Mouse (Mus musculus): ENCODE measurements around the gene Hist1h1a. TPM values are rescaled to one million over a fixed set of nuclear protein-coding genes. Genes with fewer than 3 reads are reported as not detected.
"Not testable (repeated sequence)": the region's sequence is repeated elsewhere in the genome, so short reads cannot be mapped to it uniquely, and the experiment has no call there.

The Hist1h1a gene
- 2.1 and 4.0 TPM in 2 replicates for polyA plus RNA-seq (2016; fragmentation: Nextera tagmentation; extraction: Ambion mirVana)

- H3K9me3 ChIP-seq (replicated peaks): no peaks in the 10 kb centered on the region
- 4% methylated on average over 34 of the region's 34 CpGs for WGBS
- H3K4me1 ChIP-seq: peaks cover 31% of the 10 kb centered on the region
Observed at GRCm38 (mm10) chr13:23763586-23764323, at the start of gene Hist1h1a. Gene Hist1h1a (plus strand): TSS chr13:23763666.

GRCm38 (mm10) chr13:23716261-23717042 is 47.0 kb upstream of the Hist1h1a start:
- peak; percentile 13 for DNase-seq (ENCODE audit: low spot score)
- Histone ChIP-seq H3K27me3 (ENCODE audit: low read depth, poor library complexity, severe bottlenecking) (no peaks in the 10 kb centered on the region), H3K4me3 (no peak overlapping the region), H3K9me3 (replicated peaks) (no peaks in the 10 kb centered on the region), H3K4me1 (peaks cover 7% of the 10 kb centered on the region; the same call in 1 of the 2 replicates), H3K27ac (no peak overlapping the region), H3K36me3 (no peaks in the 10 kb centered on the region)
- 83% methylated on average over 5 of the region's 5 CpGs for WGBS

More at GRCm38 (mm10) chr13:23763586-23764323, at the start of gene Hist1h1a:
- peak within 1 kb of the TSS; percentile 92 for H3K27ac ChIP-seq
- H3K36me3 ChIP-seq: no peaks in the 10 kb centered on the region
- peak within 1 kb of the TSS; percentile 59 for H3K4me3 ChIP-seq
- DNase-seq (ENCODE audit: low spot score): peak; percentile 91
- no peaks in the 10 kb centered on the region for H3K27me3 ChIP-seq (ENCODE audit: low read depth, poor library complexity, severe bottlenecking)

- DNase-seq (ENCODE audit: low spot score): peak; percentile 23
- no peaks in the 10 kb centered on the region for H3K9me3 ChIP-seq (replicated peaks)
- H3K27me3 ChIP-seq (ENCODE audit: low read depth, poor library complexity, severe bottlenecking): no peaks in the 10 kb centered on the region
- peaks cover 7% of the 10 kb centered on the region; the same call in 1 of the 2 replicates for H3K4me1 ChIP-seq
- WGBS: 39% methylated on average over 11 of the region's 11 CpGs
- no peaks in the 10 kb centered on the region for H3K36me3 ChIP-seq
- peak overlapping the region; percentile 50; the same call in 1 of the 2 replicates for H3K27ac ChIP-seq
- no peak overlapping the region for H3K4me3 ChIP-seq
Observed at GRCm38 (mm10) chr13:23717176-23717575, 46.3 kb upstream of the Hist1h1a start.

- not testable (repeated sequence) for H3K27me3 ChIP-seq (ENCODE audit: low read depth, poor library complexity, severe bottlenecking); H3K9me3 ChIP-seq (replicated peaks); H3K4me1 ChIP-seq; H3K4me3 ChIP-seq; H3K36me3 ChIP-seq
- peak overlapping the region; percentile 50; the same call in 1 of the 2 replicates for H3K27ac ChIP-seq
- 16% methylated on average over 2 of the region's 2 CpGs for WGBS
- DNase-seq (ENCODE audit: low spot score): peak; percentile 28
Observed at GRCm38 (mm10) chr13:23717593-23718245, 45.7 kb upstream of the Hist1h1a start.

GRCm38 (mm10) chr13:23724239-23724638 is 39.2 kb upstream of the Hist1h1a start:
- DNase-seq (ENCODE audit: low spot score): peak; percentile 25
- 90% methylated on average over 4 of the region's 4 CpGs for WGBS

GRCm38 (mm10) chr13:23725213-23725612 is 38.3 kb upstream of the Hist1h1a start:
- peaks cover 5% of the 10 kb centered on the region; the same call in 1 of the 2 replicates for H3K4me1 ChIP-seq
- no peaks in the 10 kb centered on the region for H3K36me3 ChIP-seq
- H3K27ac ChIP-seq: no peak overlapping the region
- WGBS: no CpG with 5 or more reads among the region's 1 CpGs
- no peaks in the 10 kb centered on the region for H3K9me3 ChIP-seq (replicated peaks)
- peak; percentile 18 for DNase-seq (ENCODE audit: low spot score)
- H3K4me3 ChIP-seq: no peak overlapping the region
- no peaks in the 10 kb centered on the region for H3K27me3 ChIP-seq (ENCODE audit: low read depth, poor library complexity, severe bottlenecking)

More at GRCm38 (mm10) chr13:23724239-23724638, 39.2 kb upstream of the Hist1h1a start:
- no peaks in the 10 kb centered on the region for H3K36me3 ChIP-seq
- H3K4me3 ChIP-seq: no peak overlapping the region
- H3K9me3 ChIP-seq (replicated peaks): no peaks in the 10 kb centered on the region
- H3K27me3 ChIP-seq (ENCODE audit: low read depth, poor library complexity, severe bottlenecking): no peaks in the 10 kb centered on the region
- H3K27ac ChIP-seq: no peak overlapping the region
- peaks cover 5% of the 10 kb centered on the region; the same call in 1 of the 2 replicates for H3K4me1 ChIP-seq

- Histone ChIP-seq H3K4me1 (peaks cover 5% of the 10 kb centered on the region; the same call in 1 of the 2 replicates), H3K4me3 (no peak overlapping the region), H3K9me3 (replicated peaks) (no peaks in the 10 kb centered on the region), H3K27ac (peak overlapping the region; percentile 23; the same call in 1 of the 2 replicates), H3K27me3 (ENCODE audit: low read depth, poor library complexity, severe bottlenecking) (no peaks in the 10 kb centered on the region), H3K36me3 (no peaks in the 10 kb centered on the region)
- 92% methylated on average over 18 of the region's 18 CpGs for WGBS
- DNase-seq (ENCODE audit: low spot score): no peak
Observed at GRCm38 (mm10) chr13:23728472-23729191, 34.8 kb upstream of the Hist1h1a start.

GRCm38 (mm10) chr13:23729192-23729525 is 34.3 kb upstream of the Hist1h1a start:
- no peak overlapping the region; the same call in 1 of the 2 replicates for H3K27ac ChIP-seq
- H3K36me3 ChIP-seq: no peaks in the 10 kb centered on the region
- H3K9me3 ChIP-seq (replicated peaks): no peaks in the 10 kb centered on the region
- DNase-seq (ENCODE audit: low spot score): peak; percentile 3
- H3K4me1 ChIP-seq: peaks cover 5% of the 10 kb centered on the region; the same call in 1 of the 2 replicates
- no peaks in the 10 kb centered on the region for H3K27me3 ChIP-seq (ENCODE audit: low read depth, poor library complexity, severe bottlenecking)
- WGBS: 92% methylated on average over 9 of the region's 9 CpGs
- no peak overlapping the region for H3K4me3 ChIP-seq

- WGBS: 97% methylated on average over 5 of the region's 5 CpGs
- Histone ChIP-seq H3K27me3 (ENCODE audit: low read depth, poor library complexity, severe bottlenecking) (no peaks in the 10 kb centered on the region), H3K9me3 (replicated peaks) (no peaks in the 10 kb centered on the region), H3K4me3 (no peak overlapping the region), H3K27ac (no peak overlapping the region), H3K4me1 (peaks cover 5% of the 10 kb centered on the region; the same call in 1 of the 2 replicates), H3K36me3 (no peaks in the 10 kb centered on the region)
- DNase-seq (ENCODE audit: low spot score): no peak
Observed at GRCm38 (mm10) chr13:23729706-23730105, 33.8 kb upstream of the Hist1h1a start.

- WGBS: 59% methylated on average over 8 of the region's 8 CpGs
- no peak for DNase-seq (ENCODE audit: low spot score)
- Histone ChIP-seq H3K4me3 (no peak overlapping the region), H3K9me3 (replicated peaks) (no peaks in the 10 kb centered on the region), H3K27ac (no peak overlapping the region), H3K36me3 (no peaks in the 10 kb centered on the region), H3K4me1 (no peaks in the 10 kb centered on the region), H3K27me3 (ENCODE audit: low read depth, poor library complexity, severe bottlenecking) (no peaks in the 10 kb centered on the region)
Observed at GRCm38 (mm10) chr13:23730479-23730878, 33.0 kb upstream of the Hist1h1a start.

- Histone ChIP-seq H3K27ac (no peak overlapping the region), H3K4me3 (no peak overlapping the region), H3K9me3 (replicated peaks) (no peaks in the 10 kb centered on the region), H3K27me3 (ENCODE audit: low read depth, poor library complexity, severe bottlenecking) (no peaks in the 10 kb centered on the region), H3K4me1 (no peaks in the 10 kb centered on the region), H3K36me3 (no peaks in the 10 kb centered on the region)
- whole genome bisulfite sequencing: 27% methylated on average over 8 of the region's 8 CpGs
- DNase-seq (ENCODE audit: low spot score): no peak
Observed at GRCm38 (mm10) chr13:23732156-23732804, 31.2 kb upstream of the Hist1h1a start.

- 87% methylated on average over 5 of the region's 5 CpGs for WGBS
- peak overlapping the region; percentile 96 for H3K27ac ChIP-seq
- DNase-seq (ENCODE audit: low spot score): no peak
- H3K9me3 ChIP-seq (replicated peaks): no peaks in the 10 kb centered on the region
- no peaks in the 10 kb centered on the region for H3K27me3 ChIP-seq (ENCODE audit: low read depth, poor library complexity, severe bottlenecking)
- no peak overlapping the region for H3K4me3 ChIP-seq
- H3K4me1 ChIP-seq: peaks cover 15% of the 10 kb centered on the region
- H3K36me3 ChIP-seq: no peaks in the 10 kb centered on the region
Observed at GRCm38 (mm10) chr13:23737091-23737490, 26.4 kb upstream of the Hist1h1a start.

Data from limb, embryonic 10.5 days (tissue).